Mouse (Mus musculus) left cerebral cortex, postnatal 10 days (tissue): Measurements from ENCODE around the gene Cnr2. TPM values are rescaled to one million over a fixed set of nuclear protein-coding genes. Genes with fewer than 3 reads are reported as not detected.

ENCODE experiments used
- DNase-seq, 2 experiments: peaks; one replicate each; pipeline ENCODE4 v3.0.0; 2021 to 2022; ENCODE audit warnings: low spot score in 2 of 2, mixed read lengths in 1 of 2; ENCODE audit errors: extremely low spot score in 1 of 2
- intact Hi-C: fragments of 180-260 bp; cut with DNase I; formaldehyde crosslinking; loops from one replicate; pipeline ENCODE4 v1.15.1; 2025
- total RNA-seq, 2 experiments: library from RNA; stranded (reverse); gene quantifications; 2 replicates each; pipeline ENCODE4 v1.2.3; 2021

The Cnr2 gene
- under 1 TPM in 1 of 2 experiments, not detected in 1; 0.11 TPM for total RNA-seq

DNA sequence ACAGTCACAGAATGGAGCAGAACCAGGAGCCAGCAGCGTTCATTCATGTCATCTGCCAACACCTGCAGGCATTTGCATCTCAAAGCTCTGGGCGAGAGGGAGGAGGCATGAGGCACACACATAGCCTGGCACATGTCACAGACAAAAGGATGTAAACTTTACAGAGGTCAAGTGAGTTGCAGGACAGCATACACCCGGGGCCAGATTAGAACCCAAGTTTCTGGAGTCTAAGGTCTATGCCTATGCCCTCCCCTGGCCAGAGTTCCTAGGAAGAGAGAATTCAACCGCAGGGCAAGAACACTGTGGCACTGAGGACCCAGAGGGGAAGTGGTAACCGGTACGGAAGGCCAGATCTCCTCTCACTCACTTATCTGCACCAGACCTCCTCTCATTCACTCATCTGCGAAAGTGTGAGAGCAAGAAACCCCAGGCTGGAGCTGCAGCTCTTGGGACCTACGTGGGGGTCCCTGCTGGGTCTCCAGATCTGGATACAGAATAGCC, at the start of gene Cnr2:
Gene Cnr2, plus strand, starts transcription at position 324 of the 501 bp plus-strand sequence.
- intact Hi-C loops, result no loop called here
- DNase-seq, result no peak

DNA sequence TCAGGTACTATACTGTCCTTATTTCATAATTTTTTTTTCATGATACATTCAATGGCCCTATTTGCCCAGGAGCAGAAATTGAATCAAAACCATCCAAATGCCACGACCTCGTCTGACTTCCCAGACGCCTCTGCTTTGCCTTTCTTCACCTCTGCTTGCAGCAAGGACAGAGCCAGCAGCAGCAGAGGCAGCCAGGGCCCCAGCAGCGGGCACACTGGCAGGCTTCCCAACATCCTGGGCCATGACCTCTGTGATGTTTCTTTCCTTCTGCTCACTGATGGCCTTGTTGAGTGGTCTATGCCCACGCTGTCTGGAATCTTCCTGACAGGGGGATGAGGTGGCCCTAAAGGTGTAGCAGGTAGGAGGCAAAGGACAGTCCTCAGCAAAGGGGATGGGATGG, 47.6 kb upstream of the Cnr2 start:
- DNase-seq, result no peak
- intact Hi-C loops, result no loop called here

DNA sequence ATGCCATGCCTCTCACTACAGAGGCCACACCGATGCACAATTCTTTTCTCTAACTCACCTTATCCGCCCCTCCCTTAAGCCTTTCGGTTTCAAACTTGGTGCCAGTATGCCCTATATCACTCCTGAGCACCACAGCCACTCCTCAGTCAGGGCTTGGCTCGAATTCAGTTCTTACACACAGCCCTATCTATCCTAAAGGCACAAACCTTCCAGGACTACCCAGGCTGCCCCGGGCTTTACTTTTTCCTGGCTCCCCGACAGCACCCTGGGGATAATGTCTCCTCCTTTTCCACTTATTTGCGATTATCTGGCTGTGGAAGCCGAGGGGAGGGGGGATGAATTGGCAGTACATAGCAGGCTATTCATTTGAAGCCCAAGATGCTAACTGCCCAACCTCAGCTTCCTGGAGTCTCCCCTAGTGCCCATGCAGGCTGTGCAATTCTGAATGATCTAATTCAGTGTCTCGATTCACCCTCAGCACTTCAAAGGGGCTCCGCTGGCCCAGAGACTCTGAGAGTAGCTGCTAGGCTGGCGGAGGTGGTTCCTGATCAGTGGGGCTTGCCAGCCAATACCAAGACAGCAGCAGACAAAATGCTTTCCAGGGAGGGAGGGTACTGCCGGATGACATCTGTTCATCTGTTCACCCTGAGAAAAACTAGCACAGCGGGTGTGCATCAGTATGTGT, 44.6 kb upstream of the Cnr2 start:
- peak; percentile 66 to 81 for DNase-seq
- intact Hi-C loops, result no loop called here

DNA sequence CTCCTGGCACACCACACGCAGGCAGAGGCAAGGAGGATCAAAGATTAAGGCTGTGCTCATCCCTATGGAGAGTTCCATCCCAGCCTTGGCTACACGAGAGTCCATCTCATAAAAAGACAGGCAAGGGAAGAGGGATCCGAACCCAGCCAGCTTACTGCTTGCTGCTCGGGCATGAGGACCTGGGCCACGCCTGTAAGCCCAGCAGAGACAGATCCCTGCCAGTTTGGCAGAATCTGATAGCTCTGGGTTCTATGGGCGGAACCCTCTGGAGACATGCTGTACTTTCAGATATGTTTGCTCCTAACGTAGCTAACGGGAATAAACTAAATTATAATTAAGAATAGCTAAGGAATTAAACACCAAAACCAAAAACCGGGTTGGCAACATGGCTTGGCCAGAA, 43.3 kb upstream of the Cnr2 start:
- intact Hi-C loops, result no loop called here
- DNase-seq, result no peak

DNA sequence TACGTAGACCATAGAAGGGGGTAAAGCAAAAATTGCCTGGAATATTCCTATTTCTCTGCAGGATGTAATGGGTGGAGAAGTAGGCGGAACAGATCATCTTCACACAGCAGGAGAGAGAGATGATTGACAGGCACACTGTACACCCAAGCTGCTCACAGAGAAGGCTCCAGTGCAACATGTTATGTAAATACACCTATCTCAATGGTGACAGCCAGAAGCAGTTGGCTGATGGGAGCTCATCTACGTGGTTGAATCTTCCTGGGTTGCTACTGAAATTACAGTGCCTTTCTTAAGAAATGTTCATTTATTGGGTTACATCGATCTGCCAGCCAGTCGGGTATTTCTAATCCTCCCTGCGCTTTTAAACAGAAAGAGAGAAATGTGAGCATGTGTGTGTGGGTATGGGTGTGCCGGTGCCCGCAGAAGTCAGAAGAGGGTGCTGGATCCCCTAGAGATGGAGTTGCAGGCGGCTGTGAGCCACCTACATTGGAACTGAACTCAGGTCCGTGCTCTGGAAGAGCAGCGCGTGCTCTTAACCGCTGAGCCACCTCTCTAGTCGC, 41.1 kb upstream of the Cnr2 start:
- intact Hi-C loops, result no loop called here
- DNase-seq, result no peak

DNA sequence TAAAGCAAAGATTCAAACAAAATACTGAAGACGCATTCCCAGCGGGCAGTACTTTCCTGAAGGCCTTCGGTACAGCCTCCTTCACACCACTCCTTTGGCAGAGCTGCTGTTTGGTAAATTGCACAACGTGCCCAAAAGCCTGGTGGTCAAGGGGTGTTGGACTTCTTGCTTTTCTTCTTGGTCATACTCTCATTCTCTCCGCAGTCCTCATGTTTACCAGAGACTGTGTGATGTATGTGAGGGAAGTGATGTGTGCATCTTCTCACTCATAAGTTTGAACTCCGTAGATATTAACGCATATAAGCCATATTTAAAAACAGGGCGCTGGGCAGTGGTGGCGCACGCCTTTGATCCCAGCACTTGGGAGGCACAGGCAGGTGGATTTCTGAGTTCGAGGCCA, 40.6 kb upstream of the Cnr2 start:
- intact Hi-C loops, result no loop called here
- DNase-seq, result no peak

DNA sequence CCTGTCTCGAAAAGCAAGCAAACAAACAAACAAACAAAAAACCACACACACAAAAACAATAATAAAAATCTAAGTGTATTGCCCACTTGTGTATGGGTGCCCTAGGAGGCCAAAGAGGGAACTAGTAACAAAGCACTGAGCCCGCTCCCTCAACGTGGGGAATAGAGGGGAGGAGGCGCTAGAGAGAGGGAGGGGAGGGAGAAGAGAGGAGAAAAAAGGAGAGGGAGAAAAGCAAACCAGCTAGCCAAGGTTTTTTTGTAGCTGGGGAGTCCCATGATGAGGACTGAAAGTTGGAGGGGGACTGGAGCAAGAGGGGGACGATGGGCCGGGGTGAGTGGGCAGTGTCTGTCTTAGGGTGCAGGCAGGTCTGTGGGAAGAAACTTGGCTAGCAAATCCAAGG, 40.1 kb upstream of the Cnr2 start:
- no peak for DNase-seq
- intact Hi-C loops, result no loop called here

DNA sequence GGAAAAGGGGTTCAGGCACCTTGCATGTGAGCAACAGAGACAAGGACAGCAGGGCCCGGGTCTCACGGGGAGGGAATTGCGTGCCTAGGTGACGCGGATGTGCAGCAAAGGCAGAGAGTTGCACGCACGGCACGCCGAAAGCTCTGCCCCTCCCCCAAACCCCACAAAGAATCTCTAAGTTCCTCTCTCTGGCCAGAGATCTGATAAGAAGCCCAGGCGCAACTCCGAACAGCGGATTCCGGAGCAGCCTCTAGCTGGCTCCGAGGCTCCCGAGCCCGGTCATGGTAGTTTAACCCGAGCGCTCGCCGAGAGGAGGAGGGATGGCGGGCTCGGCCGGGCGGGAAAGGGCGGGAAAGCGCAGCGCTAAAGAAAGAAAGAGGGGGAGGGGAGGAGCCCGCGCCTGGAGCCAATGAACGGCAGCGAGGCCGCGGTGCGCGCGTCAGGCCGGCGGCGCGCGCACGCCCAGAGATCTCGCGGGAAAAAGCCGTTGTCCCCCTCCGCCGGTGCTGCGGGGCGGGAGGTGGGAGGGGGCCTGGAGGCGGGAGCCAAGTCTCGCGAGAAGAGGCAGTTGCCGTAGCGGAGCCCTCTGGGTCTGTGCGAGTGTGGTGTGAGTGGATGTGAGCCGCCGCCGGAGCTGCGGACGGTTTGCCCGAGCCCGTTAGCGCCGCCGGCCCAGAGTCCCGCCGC, 39.5 kb upstream of the Cnr2 start, which contains the start of gene Srsf10:
Gene Srsf10, plus strand, starts transcription at position 212 of the 687 bp plus-strand sequence.
- intact Hi-C loops, result no loop called here
- peak; percentile 94 to 98 for DNase-seq

DNA sequence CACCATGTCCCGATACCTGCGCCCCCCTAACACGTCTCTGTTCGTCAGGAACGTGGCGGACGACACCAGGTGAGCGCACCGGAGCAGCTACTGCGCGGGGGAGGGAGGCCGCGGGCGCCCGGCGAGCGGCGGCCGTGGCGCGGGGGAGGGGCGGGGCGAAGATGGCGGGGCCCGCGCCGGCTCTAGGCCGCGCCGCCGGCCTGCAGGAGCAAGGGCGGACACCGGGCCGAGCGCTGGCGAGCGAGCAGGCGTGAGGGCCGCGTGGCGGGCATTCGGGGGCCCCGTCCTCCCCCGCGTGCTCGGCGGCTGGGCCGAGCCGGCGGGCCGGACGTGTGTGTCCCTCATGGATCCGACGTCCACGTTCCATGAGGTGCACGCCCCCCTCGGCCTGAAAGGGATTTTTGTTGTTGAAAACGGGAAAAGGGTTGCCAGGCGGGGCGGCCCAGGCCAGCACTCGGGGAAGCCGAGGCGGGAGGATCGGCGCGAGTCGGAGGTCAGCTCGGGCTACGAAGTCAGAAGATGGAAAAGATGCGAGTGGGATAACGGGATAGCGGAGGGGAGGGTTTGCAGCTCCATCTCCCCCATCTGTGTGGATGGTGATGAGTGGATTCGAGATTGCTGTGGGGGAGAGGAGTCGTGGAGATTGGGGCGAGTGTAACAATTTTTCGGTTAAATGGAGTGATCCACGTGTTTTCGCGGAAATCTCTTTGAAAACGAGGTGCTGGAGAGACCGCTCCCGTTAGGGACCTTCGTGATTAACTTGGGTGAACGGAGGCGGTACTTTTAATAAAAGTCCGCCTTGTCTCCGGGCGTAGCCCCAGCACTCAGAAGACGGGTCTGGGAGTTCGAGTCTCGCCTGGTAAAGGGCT, 38.7 kb upstream of the Cnr2 start:
- intact Hi-C loops, result loop anchor here (1.0 kb wide), 1 partner anchor 16 kb away; no protein-coding TSS in a partner anchor
- DNase-seq, result peak; percentile 49 to 89

DNA sequence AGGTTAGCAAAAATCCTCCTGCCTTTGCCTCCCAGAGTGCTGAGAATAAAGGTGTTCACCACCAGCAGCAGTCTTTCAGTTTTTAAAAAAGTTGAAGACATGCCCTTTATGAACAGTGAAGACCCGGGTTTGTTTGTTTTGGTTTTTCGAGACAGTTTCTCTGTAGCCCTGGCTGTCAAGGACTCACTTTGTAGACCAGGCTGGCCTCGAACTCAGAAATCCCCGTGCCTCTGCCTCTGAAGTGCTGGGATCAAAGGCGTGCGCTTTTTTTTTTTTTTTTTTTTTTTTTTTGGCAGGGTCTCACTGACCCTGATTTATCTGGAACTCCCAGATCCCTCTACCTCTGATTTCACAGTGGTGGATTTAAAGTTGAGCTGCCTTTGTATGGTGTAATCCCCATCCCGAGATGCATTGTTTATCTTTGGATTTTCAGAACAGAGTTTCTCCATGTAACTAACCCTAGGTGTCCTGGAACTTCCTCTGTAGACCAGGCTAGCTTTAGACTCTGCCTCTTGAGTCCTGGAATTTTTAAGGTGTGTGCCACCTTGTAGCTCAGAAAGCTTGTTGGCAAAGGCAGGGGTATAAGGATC, 37.5 kb upstream of the Cnr2 start:
- intact Hi-C loops, result loop anchor here (1.0 kb wide), 1 partner anchor 15 kb away; no protein-coding TSS in a partner anchor
- no peak for DNase-seq

DNA sequence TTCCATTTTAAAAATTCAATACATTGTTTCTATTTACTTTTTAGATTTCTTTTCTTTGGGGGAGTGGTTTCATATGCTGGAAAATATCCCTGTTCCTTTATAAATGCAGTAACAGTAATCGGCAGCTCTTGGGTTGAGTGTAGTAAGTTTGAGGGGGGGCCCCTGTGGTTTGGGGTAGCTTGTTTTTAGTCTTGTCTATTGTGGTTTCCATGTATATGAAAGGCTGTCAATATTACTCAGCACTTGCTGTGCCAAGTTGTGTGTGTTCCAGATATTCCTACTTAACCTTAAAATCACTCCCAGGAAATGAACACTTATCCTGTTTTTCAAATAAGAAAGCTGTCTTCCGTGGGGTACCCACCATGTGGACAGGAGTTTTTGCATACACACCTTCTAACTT, 26.2 kb upstream of the Cnr2 start:
- intact Hi-C loops, result no loop called here

DNA sequence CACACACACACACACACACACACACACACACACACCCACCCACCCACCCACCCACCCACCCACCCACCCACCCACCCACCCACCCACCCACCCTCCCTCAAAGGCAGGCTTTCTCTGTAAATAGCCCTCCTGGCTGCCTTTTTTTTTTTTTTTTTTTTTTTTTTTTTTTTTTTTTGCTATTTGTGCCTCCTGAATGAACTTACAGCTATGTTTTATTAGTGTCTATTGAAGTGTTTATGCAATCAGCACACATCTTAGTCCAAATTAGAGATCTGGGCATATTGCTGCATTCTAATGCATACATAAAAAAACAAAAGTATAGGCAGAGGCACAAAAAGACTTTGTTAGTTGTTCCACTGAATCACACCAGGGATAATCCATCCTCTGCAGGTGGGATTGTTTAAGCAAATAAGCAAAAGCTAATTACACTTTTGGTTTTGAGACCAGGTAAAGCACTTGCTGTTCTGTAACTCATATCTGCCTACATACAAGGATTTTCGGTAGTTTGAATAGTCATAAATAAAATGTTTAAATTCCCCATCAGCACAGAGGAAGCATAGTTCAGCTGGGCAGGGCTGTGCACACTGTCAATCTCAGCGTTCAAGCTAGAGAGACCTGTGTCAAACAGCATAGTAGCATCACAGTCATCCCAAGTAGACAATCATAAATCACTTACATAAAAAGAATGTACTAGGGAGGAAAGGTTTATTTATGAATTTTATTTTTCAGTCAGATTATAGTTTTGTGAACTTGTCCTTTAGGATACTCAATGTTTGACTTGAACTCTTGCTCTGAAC, 24.8 kb upstream of the Cnr2 start:
- no peak for DNase-seq
- intact Hi-C loops, result loop anchor here (5.0 kb wide), 1 partner anchor 43 kb away; no protein-coding TSS in a partner anchor

More for the DNA sequence above, 26.2 kb upstream of the Cnr2 start:
- DNase-seq, result no peak

DNA sequence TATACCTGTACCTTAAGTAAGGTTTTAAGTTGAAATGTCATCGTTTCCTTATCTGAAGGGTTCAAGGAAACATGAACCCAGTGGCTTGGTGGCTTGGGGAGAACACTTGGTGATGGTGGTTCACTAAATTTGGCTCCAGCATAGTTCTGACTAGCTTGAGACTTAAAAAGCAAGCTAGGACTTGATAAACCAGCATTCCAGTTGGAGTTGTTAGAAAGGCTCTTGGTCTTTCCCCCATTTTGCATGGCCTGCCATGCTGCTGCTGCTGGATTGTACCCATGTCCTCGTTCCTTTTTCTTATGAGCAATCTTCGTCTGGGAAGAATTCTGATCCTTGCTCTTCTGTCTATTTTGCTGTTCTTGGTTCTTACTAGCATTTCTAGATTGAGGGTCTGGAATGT, 23.2 kb upstream of the Cnr2 start:
- DNase-seq, result no peak
- intact Hi-C loops, result loop anchor here (1.0 to 5.0 kb wide), 2 partner anchors 15 to 45 kb away; no protein-coding TSS in a partner anchor

DNA sequence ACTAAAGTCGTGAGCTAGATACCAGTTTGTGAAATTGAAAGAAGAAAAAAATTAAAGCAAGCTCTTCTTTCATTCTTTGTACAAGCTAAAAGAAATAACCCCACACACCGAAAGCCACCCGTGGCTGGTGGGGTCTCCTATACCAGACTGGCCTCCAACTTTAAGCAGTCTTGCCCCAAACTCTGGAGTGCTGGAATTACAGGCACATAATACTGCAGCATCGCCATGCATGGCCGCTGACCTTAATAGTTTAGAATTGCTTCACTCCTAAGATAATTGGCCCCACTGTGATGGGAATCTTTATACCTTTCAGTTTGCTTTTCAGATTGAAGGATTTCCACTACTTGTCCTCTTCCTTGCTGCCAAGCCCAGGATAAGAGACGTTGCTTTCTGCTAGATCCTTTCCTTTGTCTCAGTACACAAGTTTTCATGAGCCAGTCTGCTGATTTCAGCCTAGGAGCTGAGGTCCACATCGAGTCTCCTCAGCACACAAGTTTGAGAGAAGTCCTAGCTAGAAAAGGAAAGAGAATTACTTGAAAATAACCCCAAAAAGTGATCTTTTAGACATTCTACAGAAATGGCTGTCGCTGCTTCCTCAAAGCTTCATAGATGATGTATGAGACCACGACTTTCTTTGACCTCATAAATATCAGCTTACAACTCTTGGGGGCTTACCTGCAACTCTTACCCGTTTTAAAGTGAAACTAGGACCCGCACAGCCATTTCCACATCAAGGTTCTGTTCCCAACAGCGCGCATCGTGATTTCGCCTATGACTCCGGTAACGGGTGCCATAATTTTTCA, 22.4 kb upstream of the Cnr2 start:
- intact Hi-C loops, result loop anchor here (1.0 to 5.0 kb wide), 2 partner anchors 15 to 45 kb away; no protein-coding TSS in a partner anchor
- no peak for DNase-seq

DNA sequence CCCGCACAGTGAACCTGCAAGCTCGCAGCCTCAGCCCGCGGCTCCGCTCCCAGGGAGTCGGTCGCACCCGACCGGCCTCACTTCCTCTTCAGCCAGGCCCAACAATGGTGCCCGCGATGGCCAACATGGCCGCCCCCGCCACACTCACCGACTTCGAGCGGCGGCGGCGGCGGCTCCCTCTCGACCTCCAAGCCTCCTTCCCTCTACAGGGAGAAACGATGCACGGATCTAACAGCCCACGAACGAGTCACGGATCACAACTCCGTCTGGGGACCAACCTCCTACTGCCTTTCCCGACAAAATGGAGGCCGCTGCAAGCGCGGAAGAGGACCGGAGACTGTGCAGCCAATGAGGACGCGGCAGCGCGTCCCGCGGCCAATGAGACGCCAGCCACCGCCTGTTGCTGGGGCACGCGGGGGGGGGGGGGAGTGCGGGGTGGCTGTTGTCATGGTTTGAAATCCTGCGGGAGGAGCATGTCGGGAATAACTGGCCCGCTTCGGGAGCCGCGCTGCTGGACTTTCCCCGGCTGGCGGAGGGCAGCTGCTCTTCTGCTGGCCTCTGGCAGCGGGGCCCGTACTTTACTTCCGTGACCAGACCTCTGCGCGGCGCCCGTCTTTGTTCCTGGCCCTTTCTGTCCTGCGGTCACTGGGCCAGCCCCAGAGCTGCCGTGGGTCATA, 21.5 kb upstream of the Cnr2 start, which contains the start of gene Pnrc2:
Gene Pnrc2, minus strand, starts transcription at position 325 of the 677 bp plus-strand sequence.
- intact Hi-C loops, result loop anchor here (5.0 kb wide), 1 partner anchor 46 kb away; no protein-coding TSS in a partner anchor

More for the DNA sequence above, 21.5 kb upstream of the Cnr2 start, which contains the start of gene Pnrc2:
- peak; percentile 90 to 95 for DNase-seq
